Mouse (Mus musculus): Measurements from ENCODE around the gene Rab14.

- TF ChIP-seq CTCF (IDR thresholded peaks at IDR 0.05; ENCODE audit: borderline replicate concordance, extremely low read depth, insufficient read depth, insufficient read length) (no peak), POLR2A (IDR thresholded peaks at IDR 0.05; ENCODE audit: borderline replicate concordance, extremely low read depth, insufficient read depth, insufficient read length, poor library complexity, severe bottlenecking) (no peak)
Observed at GRCm38 (mm10) chr2:35131491-35131890, 69.4 kb downstream of the Rab14 start.
